Mouse (Mus musculus): ENCODE results near the gene Cmip. TPM values are rescaled to one million over a fixed set of nuclear protein-coding genes. Genes with fewer than 3 reads are reported as not detected.

Gene Cmip
- polyA plus RNA-seq, 1 experiment from 2014 or later: 47.1 TPM

DNA sequence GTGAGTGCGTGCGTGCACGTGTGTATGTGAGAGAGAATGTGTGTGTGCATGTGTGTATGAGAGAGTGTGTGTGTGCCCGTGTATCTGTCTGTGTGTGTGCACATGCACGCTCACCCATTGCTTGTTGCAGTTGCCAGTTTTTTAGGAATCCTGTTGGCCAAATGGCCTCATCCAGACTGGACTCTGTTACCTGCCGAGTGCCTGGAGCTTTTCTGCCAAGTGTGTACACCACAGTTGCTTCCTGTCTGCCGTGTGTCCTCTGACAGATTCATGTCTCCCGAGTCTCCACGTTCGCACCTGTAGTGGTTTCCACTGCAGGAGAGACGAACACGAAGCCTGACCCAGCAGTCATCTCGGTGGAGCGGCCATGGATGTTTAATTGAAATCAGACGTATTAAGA, 64.4 kb downstream of the Cmip start:
- 84% methylated on average over 15 of the region's 15 CpGs for WGBS

DNA sequence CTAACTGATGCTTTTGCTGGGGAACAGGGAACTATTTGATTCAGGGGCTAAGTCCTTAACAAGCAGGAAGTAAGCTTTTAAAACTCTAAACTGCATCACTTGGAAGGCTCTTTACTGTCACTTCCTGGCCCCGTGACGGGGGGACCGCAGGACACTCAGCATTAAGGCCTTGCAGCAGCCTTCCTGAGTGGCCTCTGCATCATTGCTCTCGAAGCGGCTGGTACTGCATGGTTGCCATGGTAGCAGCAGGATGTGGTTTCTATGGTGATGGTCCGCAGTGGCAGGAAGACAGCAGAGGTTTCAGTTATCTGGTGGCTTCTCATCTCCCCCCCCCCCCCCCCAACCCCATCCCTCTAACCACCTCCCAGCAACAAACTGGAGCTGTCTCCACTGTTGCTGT, 65.2 kb downstream of the Cmip start:
- no peak overlapping the region for H3K4me3 ChIP-seq (ENCODE audit: low read depth, low read length)

More for the DNA sequence above, 64.4 kb downstream of the Cmip start:
- Histone ChIP-seq H3K9ac (ENCODE audit: low read depth, low read length) (no peak overlapping the region), H3K4me2 (replicated peaks; ENCODE audit: low read depth) (no peak overlapping the region), H3K4me1 (replicated peaks; ENCODE audit: control insufficient read depth, insufficient read depth, low read length) (peaks cover 10% of the 10 kb centered on the region), H3K36me3 (ENCODE audit: control insufficient read depth, insufficient read depth) (peaks cover 21% of the 10 kb centered on the region; the same call in 1 of the 2 replicates), H3K27ac (ENCODE audit: low read depth, low read length) (no peak overlapping the region; the same call in 1 of the 2 replicates), H3K4me3 (ENCODE audit: low read depth, low read length) (no peak overlapping the region), H3K27me3 (replicated peaks; ENCODE audit: control insufficient read depth, insufficient read depth, low read length) (no peaks in the 10 kb centered on the region), H3K9me3 (ENCODE audit: control insufficient read depth) (no peaks in the 10 kb centered on the region)
- no peak for TF ChIP-seq CTCF (IDR thresholded peaks at IDR 0.05; ENCODE audit: low read depth)
- ATAC-seq: no peak

DNA sequence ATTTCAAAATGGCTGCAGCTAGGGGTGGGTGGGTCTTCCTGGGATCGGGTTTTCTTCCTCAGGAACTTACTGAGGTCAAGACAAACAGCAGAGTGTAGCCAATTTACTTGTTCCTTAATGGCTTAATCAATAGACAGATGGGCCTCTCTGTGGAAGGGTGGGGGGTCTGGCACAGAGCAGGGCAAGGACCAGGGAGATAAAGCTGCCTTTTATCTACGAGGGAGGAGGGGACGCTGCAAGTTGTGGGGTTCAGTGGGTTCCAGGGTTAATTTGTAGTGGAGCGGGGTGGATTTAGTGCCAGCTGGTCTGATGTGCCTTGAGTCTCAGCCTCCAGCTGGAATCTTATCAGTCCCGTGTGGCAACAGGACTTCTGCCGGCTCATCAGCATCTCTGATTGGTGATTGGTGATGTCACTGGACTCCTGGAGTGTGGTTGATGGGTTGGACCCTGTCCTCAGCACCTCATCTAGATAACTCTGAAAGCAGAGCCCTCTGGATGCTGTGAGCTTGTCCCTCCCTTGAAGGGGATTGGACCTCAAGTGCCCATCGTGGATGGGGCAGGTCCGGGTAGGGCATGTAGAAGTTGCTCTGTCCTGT, 65.9 kb downstream of the Cmip start:
- peaks cover 7% of the 10 kb centered on the region for H3K4me1 ChIP-seq (replicated peaks; ENCODE audit: control insufficient read depth, insufficient read depth, low read length)
- ATAC-seq: peak; percentile 62
- 0 out of 2 replicates have a peak overlapping the region, but pooled peaks have one; percentile 9 for H3K4me2 ChIP-seq (replicated peaks; ENCODE audit: low read depth)
- H3K4me3 ChIP-seq (ENCODE audit: low read depth, low read length): no peak overlapping the region
- H3K36me3 ChIP-seq (ENCODE audit: control insufficient read depth, insufficient read depth): peaks cover 12% of the 10 kb centered on the region; the same call in 1 of the 2 replicates
- no peaks in the 10 kb centered on the region for H3K9me3 ChIP-seq (ENCODE audit: control insufficient read depth)
- H3K27ac ChIP-seq (ENCODE audit: low read depth, low read length): peak overlapping the region; percentile 71
- H3K9ac ChIP-seq (ENCODE audit: low read depth, low read length): peak overlapping the region; percentile 26; the same call in 1 of the 2 replicates
- TF ChIP-seq CTCF (IDR thresholded peaks at IDR 0.05; ENCODE audit: low read depth): no peak
- H3K27me3 ChIP-seq (replicated peaks; ENCODE audit: control insufficient read depth, insufficient read depth, low read length): no peaks in the 10 kb centered on the region
- WGBS: 36% methylated on average over 8 of the region's 8 CpGs

More for the DNA sequence above, 65.2 kb downstream of the Cmip start:
- no peak overlapping the region for H3K4me2 ChIP-seq (replicated peaks; ENCODE audit: low read depth)
- no peak for TF ChIP-seq CTCF (IDR thresholded peaks at IDR 0.05; ENCODE audit: low read depth)
- no peaks in the 10 kb centered on the region for H3K9me3 ChIP-seq (ENCODE audit: control insufficient read depth)
- H3K36me3 ChIP-seq (ENCODE audit: control insufficient read depth, insufficient read depth): peaks cover 20% of the 10 kb centered on the region; the same call in 1 of the 2 replicates
- peaks cover 7% of the 10 kb centered on the region for H3K4me1 ChIP-seq (replicated peaks; ENCODE audit: control insufficient read depth, insufficient read depth, low read length)
- ATAC-seq: no peak
- H3K9ac ChIP-seq (ENCODE audit: low read depth, low read length): no peak overlapping the region
- 49% methylated on average over 6 of the region's 6 CpGs for WGBS
- no peaks in the 10 kb centered on the region for H3K27me3 ChIP-seq (replicated peaks; ENCODE audit: control insufficient read depth, insufficient read depth, low read length)
- H3K27ac ChIP-seq (ENCODE audit: low read depth, low read length): peak overlapping the region; percentile 71; the same call in 1 of the 2 replicates

DNA sequence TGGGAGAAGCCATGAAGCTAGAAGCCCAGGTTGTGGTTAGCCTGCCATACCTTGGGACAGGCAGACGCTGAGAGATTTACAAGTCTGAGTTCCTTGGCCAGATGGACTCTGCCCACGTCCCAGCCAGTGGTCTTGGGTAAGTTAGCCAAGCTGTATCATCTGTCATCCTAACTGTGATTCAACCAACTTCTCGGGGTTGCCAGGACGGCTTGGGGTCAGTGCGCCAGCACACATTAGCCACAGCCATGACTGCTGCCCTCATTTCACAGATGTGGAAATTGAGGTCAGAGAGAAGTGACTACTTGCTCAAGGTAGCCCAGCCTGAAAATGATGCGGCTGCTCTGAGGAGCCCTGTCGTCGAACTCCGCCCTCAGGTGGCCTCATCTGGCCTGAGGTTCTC, 68.0 kb downstream of the Cmip start:
- Histone ChIP-seq H3K9me3 (ENCODE audit: control insufficient read depth) (no peaks in the 10 kb centered on the region), H3K4me1 (replicated peaks; ENCODE audit: control insufficient read depth, insufficient read depth, low read length) (peaks cover 18% of the 10 kb centered on the region), H3K4me3 (ENCODE audit: low read depth, low read length) (no peak overlapping the region), H3K36me3 (ENCODE audit: control insufficient read depth, insufficient read depth) (peaks cover 6% of the 10 kb centered on the region; the same call in 1 of the 2 replicates), H3K27me3 (replicated peaks; ENCODE audit: control insufficient read depth, insufficient read depth, low read length) (no peaks in the 10 kb centered on the region), H3K9ac (ENCODE audit: low read depth, low read length) (no peak overlapping the region), H3K4me2 (replicated peaks; ENCODE audit: low read depth) (no peak overlapping the region), H3K27ac (ENCODE audit: low read depth, low read length) (peak overlapping the region; percentile 41; the same call in 1 of the 2 replicates)
- no peak for ATAC-seq
- no peak for TF ChIP-seq CTCF (IDR thresholded peaks at IDR 0.05; ENCODE audit: low read depth)
- WGBS: 87% methylated on average over 9 of the region's 9 CpGs

DNA sequence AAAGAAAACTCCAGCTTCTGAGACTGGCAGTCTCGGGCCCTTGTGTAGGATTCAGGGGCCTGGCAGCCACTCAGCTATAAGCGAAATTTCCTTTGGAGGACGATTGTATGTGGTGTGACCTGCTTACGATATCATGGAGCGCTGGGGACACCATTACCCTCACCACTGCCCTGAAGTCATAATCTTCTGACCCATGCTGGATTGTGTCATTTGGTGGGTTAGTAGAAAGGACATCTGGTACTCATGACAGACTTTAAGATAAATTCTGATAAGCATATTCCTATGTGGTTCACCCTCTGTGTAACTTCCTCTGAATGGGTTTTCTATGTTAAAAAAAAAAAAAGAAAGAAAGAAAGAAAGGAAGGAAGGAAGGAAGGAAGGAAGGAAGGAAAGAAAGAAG, 69.9 kb downstream of the Cmip start:
- Histone ChIP-seq H3K4me3 (ENCODE audit: low read depth, low read length) (no peak overlapping the region), H3K9ac (ENCODE audit: low read depth, low read length) (no peak overlapping the region), H3K27ac (ENCODE audit: low read depth, low read length) (peak overlapping the region; percentile 93), H3K4me2 (replicated peaks; ENCODE audit: low read depth) (no peak overlapping the region), H3K36me3 (ENCODE audit: control insufficient read depth, insufficient read depth) (no peaks in the 10 kb centered on the region), H3K4me1 (replicated peaks; ENCODE audit: control insufficient read depth, insufficient read depth, low read length) (peaks cover 20% of the 10 kb centered on the region), H3K27me3 (replicated peaks; ENCODE audit: control insufficient read depth, insufficient read depth, low read length) (no peaks in the 10 kb centered on the region), H3K9me3 (ENCODE audit: control insufficient read depth) (no peaks in the 10 kb centered on the region)
- TF ChIP-seq CTCF (IDR thresholded peaks at IDR 0.05; ENCODE audit: low read depth): no peak
- WGBS: 65% methylated on average over 5 of the region's 5 CpGs
- no peak for ATAC-seq

DNA sequence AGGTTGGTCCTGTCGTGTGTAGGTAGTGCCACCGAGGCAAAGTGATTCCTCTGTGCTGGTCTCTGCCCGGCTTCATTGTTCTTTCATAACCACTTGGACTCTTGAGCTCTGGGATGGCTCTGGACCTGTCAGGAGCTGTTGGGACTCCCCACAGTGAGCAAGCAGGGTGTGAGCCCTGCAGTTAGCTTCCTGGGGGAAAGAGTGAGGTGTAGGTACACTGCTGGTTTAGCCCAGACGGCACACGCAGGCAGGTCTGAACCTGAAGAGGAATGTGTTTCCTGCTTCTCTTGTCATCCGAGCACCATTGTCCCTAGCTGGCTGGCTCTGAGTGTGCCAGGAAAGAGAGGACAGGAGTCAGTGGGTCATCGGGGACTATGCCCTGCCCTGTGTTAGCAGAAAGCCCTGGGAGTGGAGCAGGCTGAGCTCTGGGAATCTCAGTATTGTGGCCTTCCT, 70.5 kb downstream of the Cmip start:
- Histone ChIP-seq H3K9ac (ENCODE audit: low read depth, low read length) (no peak overlapping the region), H3K4me1 (replicated peaks; ENCODE audit: control insufficient read depth, insufficient read depth, low read length) (peaks cover 21% of the 10 kb centered on the region), H3K27ac (ENCODE audit: low read depth, low read length) (peak overlapping the region; percentile 93), H3K9me3 (ENCODE audit: control insufficient read depth) (no peaks in the 10 kb centered on the region), H3K27me3 (replicated peaks; ENCODE audit: control insufficient read depth, insufficient read depth, low read length) (no peaks in the 10 kb centered on the region), H3K4me2 (replicated peaks; ENCODE audit: low read depth) (0 out of 2 replicates have a peak overlapping the region, but pooled peaks have one; percentile 18), H3K36me3 (ENCODE audit: control insufficient read depth, insufficient read depth) (no peaks in the 10 kb centered on the region; the same call in 1 of the 2 replicates), H3K4me3 (ENCODE audit: low read depth, low read length) (no peak overlapping the region)
- TF ChIP-seq CTCF (IDR thresholded peaks at IDR 0.05; ENCODE audit: low read depth): no peak
- 24% methylated on average over 7 of the region's 7 CpGs for WGBS
- peak; percentile 91 for ATAC-seq
